Mouse (Mus musculus) liver, adult 2 months (tissue): Measurements from ENCODE around the gene Brpf1. TPM values are rescaled to one million over a fixed set of nuclear protein-coding genes. Genes with fewer than 3 reads are reported as not detected.

Experiments used
- DNase-seq: peaks from one replicate; pipeline ENCODE4 v3.0.0-alpha.2; 2011; ENCODE audit warnings: low read depth, low spot score; ENCODE audit errors: extremely low read depth
- H3K27ac ChIP-seq: fragments of 200-500 bp; replicated peaks from 2 replicates; pipeline ENCODE4 v1.5.1; 2012; ENCODE audit warnings: low read depth, mild to moderate bottlenecking, control low read depth, inconsistent platforms, low read length; ENCODE audit not compliant: insufficient read depth
- H3K27me3 ChIP-seq: fragments of 200-500 bp; 2 replicates; pipeline ENCODE4 v1.6.1; 2012; ENCODE audit warnings: mild to moderate bottlenecking, moderate library complexity, low read length, inconsistent platforms; ENCODE audit not compliant: control insufficient read depth, insufficient read depth
- H3K36me3 ChIP-seq: fragments of 200-500 bp; 2 replicates; pipeline ENCODE4 v1.6.1; 2012; ENCODE audit warnings: low read length, inconsistent platforms; ENCODE audit not compliant: control insufficient read depth, insufficient read depth
- H3K4me1 ChIP-seq: fragments of 200-500 bp; 2 replicates; pipeline ENCODE4 v1.6.1; 2011; ENCODE audit warnings: low read length; ENCODE audit not compliant: control insufficient read depth, insufficient read depth
- H3K4me3 ChIP-seq: fragments of 200-500 bp; 2 replicates; pipeline ENCODE4 v1.5.1; 2011; ENCODE audit warnings: low read depth, mild to moderate bottlenecking, control low read depth, low read length, moderate library complexity; ENCODE audit not compliant: insufficient read depth
- H3K79me2 ChIP-seq: fragments of 200-500 bp; 2 replicates; pipeline ENCODE4 v1.6.1; 2012; ENCODE audit warnings: inconsistent platforms, mild to moderate bottlenecking, low read length, moderate library complexity; ENCODE audit not compliant: control insufficient read depth, insufficient read depth
- H3K9ac ChIP-seq: fragments of 200-500 bp; 2 replicates; pipeline ENCODE4 v1.6.1; 2012; ENCODE audit warnings: low read depth, mild to moderate bottlenecking, control low read depth, inconsistent platforms, low read length
- CTCF ChIP-seq: fragments of 200-500 bp; IDR thresholded peaks from 2 replicates; pipeline ENCODE4 v1.5.1; 2011; ENCODE audit warnings: low read depth, low read length, control low read depth
- POLR2A ChIP-seq: fragments of 200-500 bp; IDR thresholded peaks from 2 replicates; pipeline ENCODE4 v1.6.1; 2011; ENCODE audit warnings: low read length, control low read depth; ENCODE audit not compliant: insufficient read depth; ENCODE audit errors: extremely low read depth
- WGBS: fragments of 180-500 bp; shearing (Covaris S2); methylation state at CpG from one replicate; pipeline ENCODE4 v1.1.7; 2018; 5-methylcytosine and 5-hydroxymethylcytosine counted together
- polyA plus RNA-seq: library from polyadenylated mRNA; depleted of rRNA; stranded (reverse); fragments of >200 nt; gene quantifications from 2 replicates; pipeline ENCODE4 v1.2.3, GENCODE M21; 2012
- total RNA-seq: library from RNA; depleted of rRNA; stranded (reverse); fragments of >200 nt; gene quantifications from 2 replicates; pipeline ENCODE4 v1.2.3, GENCODE M21; 2014

Brpf1 gene
- total and polyA plus RNA-seq, 2 experiments, result 5.4 to 10.2 TPM

GRCm38 (mm10) chr6:113333137-113333950, 26.4 kb downstream of the Brpf1 start:
- peak; percentile 45 for DNase-seq
- H3K4me3 ChIP-seq, result no peak overlapping the region
- no peaks in the 10 kb centered on the region for H3K4me1 ChIP-seq
- H3K36me3 ChIP-seq, result peaks cover 22% of the 10 kb centered on the region; the same call in 1 of the 2 replicates
- peak overlapping the region; percentile 11; the same call in 1 of the 2 replicates for H3K27ac ChIP-seq
- H3K27me3 ChIP-seq, result no peaks in the 10 kb centered on the region
- H3K79me2 ChIP-seq, result no peaks in the 10 kb centered on the region
- WGBS, result 75% methylated on average over 14 of the region's 14 CpGs
- H3K9ac ChIP-seq, result no peak overlapping the region
- no peak for TF ChIP-seq CTCF
- TF ChIP-seq POLR2A, result no peak

- no peak overlapping the region for H3K9ac ChIP-seq
- H3K27ac ChIP-seq, result no peak overlapping the region
- peaks cover 22% of the 10 kb centered on the region; the same call in 1 of the 2 replicates for H3K36me3 ChIP-seq
- DNase-seq, result no peak
- 79% methylated on average over 6 of the region's 6 CpGs for WGBS
- no peaks in the 10 kb centered on the region for H3K4me1 ChIP-seq
- no peak overlapping the region for H3K4me3 ChIP-seq
- no peaks in the 10 kb centered on the region for H3K27me3 ChIP-seq
- TF ChIP-seq POLR2A (no peak), CTCF (no peak)
- H3K79me2 ChIP-seq, result no peaks in the 10 kb centered on the region
Measured at GRCm38 (mm10) chr6:113334216-113334615, 27.3 kb downstream of the Brpf1 start.

GRCm38 (mm10) chr6:113336852-113337620, 30.1 kb downstream of the Brpf1 start:
- H3K36me3 ChIP-seq, result peaks cover 16% of the 10 kb centered on the region; the same call in 1 of the 2 replicates
- no peaks in the 10 kb centered on the region for H3K4me1 ChIP-seq
- WGBS, result 60% methylated on average over 8 of the region's 8 CpGs
- no peak overlapping the region for H3K27ac ChIP-seq
- no peak overlapping the region for H3K9ac ChIP-seq
- no peak overlapping the region for H3K4me3 ChIP-seq
- no peaks in the 10 kb centered on the region for H3K79me2 ChIP-seq
- H3K27me3 ChIP-seq, result no peaks in the 10 kb centered on the region
- peak; percentile 32 for DNase-seq
- no peak for TF ChIP-seq POLR2A
- no peak for TF ChIP-seq CTCF

GRCm38 (mm10) chr6:113341574-113341973, 34.6 kb downstream of the Brpf1 start:
- no peak overlapping the region for H3K4me3 ChIP-seq
- TF ChIP-seq CTCF, result no peak
- no peak for TF ChIP-seq POLR2A

GRCm38 (mm10) chr6:113342297-113342696, 35.4 kb downstream of the Brpf1 start:
- H3K4me1 ChIP-seq, result peaks cover 5% of the 10 kb centered on the region
- TF ChIP-seq POLR2A (no peak), CTCF (no peak)
- no peak overlapping the region for H3K27ac ChIP-seq
- H3K36me3 ChIP-seq, result peaks cover 2% of the 10 kb centered on the region; the same call in 1 of the 2 replicates
- 74% methylated on average over 3 of the region's 7 CpGs for WGBS
- no peak overlapping the region for H3K4me3 ChIP-seq
- H3K79me2 ChIP-seq, result no peaks in the 10 kb centered on the region
- H3K9ac ChIP-seq, result no peak overlapping the region
- no peak for DNase-seq
- no peaks in the 10 kb centered on the region for H3K27me3 ChIP-seq

More at GRCm38 (mm10) chr6:113341574-113341973, 34.6 kb downstream of the Brpf1 start:
- H3K36me3 ChIP-seq, result peaks cover 3% of the 10 kb centered on the region; the same call in 1 of the 2 replicates
- H3K27me3 ChIP-seq, result no peaks in the 10 kb centered on the region
- WGBS, result 86% methylated on average over 6 of the region's 6 CpGs
- H3K27ac ChIP-seq, result no peak overlapping the region
- no peaks in the 10 kb centered on the region for H3K79me2 ChIP-seq
- DNase-seq, result no peak
- H3K9ac ChIP-seq, result no peak overlapping the region
- peaks cover 5% of the 10 kb centered on the region for H3K4me1 ChIP-seq
